Mouse (Mus musculus): ENCODE results near the gene Trdmt1. TPM values are rescaled to one million over a fixed set of nuclear protein-coding genes. Genes with fewer than 3 reads are reported as not detected.

Gene Trdmt1
- polyA plus RNA-seq, 1 experiment: 3.0 TPM

DNA sequence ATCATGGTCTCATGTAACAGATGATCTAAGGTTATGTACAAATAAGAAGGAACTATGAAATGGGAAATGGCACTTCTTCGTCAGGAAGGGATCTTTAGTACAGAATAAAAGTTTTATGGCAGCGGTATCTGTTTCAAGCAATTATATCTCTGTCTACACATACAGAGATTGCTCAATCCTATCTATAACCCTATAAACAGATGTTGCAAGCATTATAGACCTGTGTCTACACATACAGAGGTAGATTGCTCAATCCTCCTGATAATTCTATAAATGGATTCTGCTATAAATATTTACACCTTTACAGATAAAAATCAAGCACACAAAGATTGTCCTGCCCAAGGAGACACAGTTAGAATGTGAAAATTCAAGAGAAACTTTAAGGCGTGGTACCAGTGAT is 74.4 kb downstream of the Trdmt1 start:
- Histone ChIP-seq H3K4me1 (replicated peaks; ENCODE audit: control insufficient read depth, insufficient read depth, low read length) (no peaks in the 10 kb centered on the region), H3K27ac (ENCODE audit: control insufficient read depth, insufficient read depth, low read length) (no peak overlapping the region), H3K36me3 (ENCODE audit: control insufficient read depth, insufficient read depth, low read length) (no peaks in the 10 kb centered on the region), H3K27me3 (ENCODE audit: control insufficient read depth, insufficient read depth, low read length) (no peaks in the 10 kb centered on the region), H3K4me3 (ENCODE audit: control insufficient read depth, insufficient read depth, low read length) (no peak overlapping the region)
- 95% methylated on average over 3 of the region's 3 CpGs for WGBS
- no peak for DNase-seq
- TF ChIP-seq POLR2A (IDR thresholded peaks at IDR 0.05; ENCODE audit: control insufficient read depth, extremely low read depth, insufficient read depth, low read length, poor library complexity) (no peak), CTCF (IDR thresholded peaks at IDR 0.05; ENCODE audit: borderline replicate concordance, control insufficient read depth, extremely low read depth, insufficient read depth, low read length, poor library complexity) (no peak)

DNA sequence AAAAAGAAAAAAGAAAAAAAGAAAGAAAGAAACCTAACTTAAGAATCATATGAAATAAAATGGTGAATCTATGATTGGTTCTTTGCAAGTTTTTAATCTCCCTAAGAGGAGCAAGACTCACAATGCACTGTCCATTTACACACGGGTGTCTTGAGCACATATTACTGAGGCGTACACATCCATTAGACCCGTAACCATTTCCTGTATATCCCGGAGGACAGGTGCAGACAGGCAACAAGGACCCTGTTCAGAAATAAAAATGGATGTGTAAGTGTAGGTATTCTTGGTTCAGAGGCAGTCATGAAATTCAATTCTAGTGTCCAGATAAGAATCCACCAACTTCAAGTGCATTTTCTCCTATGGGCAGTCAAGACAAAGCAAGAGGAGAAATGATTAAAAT is 74.8 kb downstream of the Trdmt1 start:
- H3K27ac ChIP-seq (ENCODE audit: control insufficient read depth, insufficient read depth, low read length): no peak overlapping the region
- no peaks in the 10 kb centered on the region for H3K27me3 ChIP-seq (ENCODE audit: control insufficient read depth, insufficient read depth, low read length)
- TF ChIP-seq CTCF (IDR thresholded peaks at IDR 0.05; ENCODE audit: borderline replicate concordance, control insufficient read depth, extremely low read depth, insufficient read depth, low read length, poor library complexity): no peak
- no peak for TF ChIP-seq POLR2A (IDR thresholded peaks at IDR 0.05; ENCODE audit: control insufficient read depth, extremely low read depth, insufficient read depth, low read length, poor library complexity)
- DNase-seq: no peak
- H3K36me3 ChIP-seq (ENCODE audit: control insufficient read depth, insufficient read depth, low read length): no peaks in the 10 kb centered on the region
- WGBS: 93% methylated on average over 4 of the region's 4 CpGs
- no peaks in the 10 kb centered on the region for H3K4me1 ChIP-seq (replicated peaks; ENCODE audit: control insufficient read depth, insufficient read depth, low read length)
- no peak overlapping the region for H3K4me3 ChIP-seq (ENCODE audit: control insufficient read depth, insufficient read depth, low read length)

DNA sequence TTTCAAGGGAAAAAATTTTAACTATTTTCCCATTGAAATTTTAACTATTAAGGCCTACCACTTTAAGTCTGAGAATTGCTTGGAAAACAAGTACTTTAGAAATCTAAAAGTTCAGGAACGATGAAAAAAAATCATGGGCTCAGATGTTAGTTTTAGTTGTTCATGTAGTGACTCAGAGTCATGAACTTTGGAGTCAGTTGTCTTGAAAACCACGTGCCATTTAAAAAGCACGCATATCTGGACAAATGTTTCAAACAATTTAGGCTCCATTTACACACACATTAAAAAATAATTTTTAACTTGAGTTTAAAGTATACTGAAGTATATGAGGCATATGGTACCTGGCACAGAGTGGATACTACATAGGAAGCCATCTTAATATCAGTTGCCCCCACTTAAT is 77.8 kb downstream of the Trdmt1 start:
- 98% methylated on average over 3 of the region's 3 CpGs for WGBS
- no peak for TF ChIP-seq CTCF (IDR thresholded peaks at IDR 0.05; ENCODE audit: borderline replicate concordance, control insufficient read depth, extremely low read depth, insufficient read depth, low read length, poor library complexity)
- no peak for TF ChIP-seq POLR2A (IDR thresholded peaks at IDR 0.05; ENCODE audit: control insufficient read depth, extremely low read depth, insufficient read depth, low read length, poor library complexity)
- Histone ChIP-seq H3K36me3 (ENCODE audit: control insufficient read depth, insufficient read depth, low read length) (no peaks in the 10 kb centered on the region), H3K4me3 (ENCODE audit: control insufficient read depth, insufficient read depth, low read length) (no peak overlapping the region), H3K27ac (ENCODE audit: control insufficient read depth, insufficient read depth, low read length) (no peak overlapping the region), H3K4me1 (replicated peaks; ENCODE audit: control insufficient read depth, insufficient read depth, low read length) (no peaks in the 10 kb centered on the region), H3K27me3 (ENCODE audit: control insufficient read depth, insufficient read depth, low read length) (no peaks in the 10 kb centered on the region)
- DNase-seq: no peak

Other genes starting within 250 kb of the Trdmt1 start
- gene Cubn, start 52.9 kb downstream of the Trdmt1 start, polyA plus RNA-seq (2012; rRNA removed): 0.05 and 0.06 TPM in 2 replicates
- 826 and 901 TPM in 2 replicates for gene Vim, start 29.3 kb upstream of the Trdmt1 start, polyA plus RNA-seq (2012; rRNA removed)
- 1.1 TPM in 2 replicates for gene St8sia6, start 249.4 kb upstream of the Trdmt1 start, polyA plus RNA-seq (2012; rRNA removed)